Mouse (Mus musculus) liver, adult 2 months (tissue): ENCODE results near the gene Vegfd.

Experiments used
- CTCF ChIP-seq: fragments of 200-500 bp; IDR thresholded peaks from 2 replicates; pipeline ENCODE4 v1.5.1; 2011; ENCODE audit warnings: low read depth, low read length, control low read depth
- POLR2A ChIP-seq: fragments of 200-500 bp; IDR thresholded peaks from 2 replicates; pipeline ENCODE4 v1.6.1; 2011; ENCODE audit warnings: low read length, control low read depth; ENCODE audit not compliant: insufficient read depth; ENCODE audit errors: extremely low read depth

DNA sequence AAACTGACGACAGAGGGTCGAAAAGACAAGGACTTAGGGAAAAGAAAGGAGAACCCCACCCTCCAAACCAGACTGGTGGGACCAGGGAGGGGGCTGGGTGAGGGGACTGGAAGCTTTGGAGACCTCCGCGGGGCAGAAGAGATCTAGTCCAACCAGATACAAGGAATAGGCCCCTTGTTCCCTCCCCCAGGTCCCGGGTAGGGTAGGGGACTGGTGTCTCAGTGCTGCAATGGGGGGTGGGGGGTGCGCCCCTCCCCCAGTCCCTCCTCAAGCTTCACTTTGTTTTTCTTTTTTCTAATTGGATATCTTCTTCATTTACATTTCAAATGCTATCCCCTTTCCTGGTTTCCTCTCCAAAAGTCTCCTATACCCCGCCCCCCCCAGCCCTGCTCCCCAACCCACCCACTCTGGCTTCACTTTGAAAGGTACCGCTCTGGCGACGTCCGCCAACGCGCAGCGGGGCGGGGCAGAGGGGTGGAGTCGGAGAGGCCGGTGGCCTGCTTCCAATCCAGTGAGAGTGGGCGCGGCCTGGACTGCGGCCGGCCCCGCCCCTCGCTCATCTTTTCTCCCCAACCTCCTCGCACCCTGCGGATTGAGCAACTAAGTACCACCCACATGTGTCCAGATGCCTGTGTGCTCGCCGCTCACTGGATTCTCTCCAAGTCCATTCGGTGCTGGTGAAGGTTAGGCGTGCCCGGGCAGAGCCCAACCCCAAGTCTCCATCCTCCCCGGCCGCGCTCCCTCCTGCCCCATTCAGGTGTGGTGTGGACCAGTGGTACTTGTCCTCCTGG, 8.6 kb downstream of the Vegfd start:
- no peak for TF ChIP-seq CTCF
- TF ChIP-seq POLR2A = no peak
